8 mouse cellular contexts compared by ENCODE assay signal in the genomic region with DNA sequence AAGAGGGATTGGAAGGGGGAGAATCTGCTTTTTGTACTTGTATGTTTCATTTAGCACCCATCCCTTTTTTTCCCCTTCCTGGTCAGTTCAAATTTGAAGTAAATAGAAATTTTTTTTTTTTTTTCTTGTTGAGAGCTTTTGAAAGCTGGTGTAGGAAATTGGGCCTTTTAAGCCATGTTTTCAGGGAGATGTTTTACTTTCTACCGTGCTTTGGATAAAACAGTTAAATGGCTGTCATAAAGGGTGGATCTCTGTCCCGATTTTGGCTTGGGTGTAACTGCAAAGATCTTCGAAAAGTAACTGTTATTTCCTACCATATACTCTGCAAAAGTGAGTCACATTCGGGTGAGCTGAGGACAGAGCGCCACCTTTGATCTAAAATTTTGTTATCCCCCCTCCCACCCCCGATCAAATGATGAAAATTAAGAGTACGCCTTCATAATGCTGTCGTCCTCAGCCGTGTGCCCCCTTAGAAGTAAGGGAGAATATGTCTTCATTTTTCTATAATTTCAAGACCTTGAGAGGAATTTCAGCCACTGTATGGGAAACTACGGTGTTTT. TPM values are rescaled to one million over a fixed set of nuclear protein-coding genes. Genes with fewer than 3 reads are reported as not detected.
A peak's percentile ranks its signal among the peaks of the same experiment; 100 is the strongest.
DNase-seq lines count a peak whose midpoint lies in the region; ATAC-seq and TF ChIP-seq lines count a peak whose summit lies in the region.

No protein-coding gene starts in this region.

- no peak for DNase-seq in layer of hippocampus, adult 2 months (ENCODE audit: low spot score in 2 of 2)
- DNase-seq in layer of hippocampus, postnatal 10 days (ENCODE audit: low spot score in 2 of 2) = no peak
- no peak for DNase-seq in embryonic facial prominence, embryonic 14.5 days (ENCODE audit: low spot score)
- DNase-seq in retina, embryonic 14.5 days (ENCODE audit: low spot score) = no peak
- no peak for DNase-seq in adrenal gland, postnatal 14 days

- H3K4me2 ChIP-seq in embryonic facial prominence, embryonic 14.5 days (ENCODE audit: low read depth, low read length) = peak overlapping the region; percentile 95
- peak overlapping the region; percentile 83 for H3K4me2 ChIP-seq in intestine, postnatal 0 days (replicated peaks; ENCODE audit: low read depth)
- peak overlapping the region; percentile 93 for H3K4me2 ChIP-seq in neural tube, embryonic 13.5 days

- no peaks in the 10 kb centered on the region for H3K36me3 ChIP-seq in embryonic facial prominence, embryonic 14.5 days (ENCODE audit: control insufficient read depth, insufficient read depth, low read length)
- H3K36me3 ChIP-seq in intestine, postnatal 0 days (ENCODE audit: control insufficient read depth, insufficient read depth) = no peaks in the 10 kb centered on the region
- H3K36me3 ChIP-seq in neural tube, embryonic 13.5 days = no peaks in the 10 kb centered on the region

- peak overlapping the region; percentile 100 for H3K27ac ChIP-seq in layer of hippocampus, adult 2 months
- H3K27ac ChIP-seq in embryonic facial prominence, embryonic 14.5 days (replicated peaks; ENCODE audit: low read depth, low read length) = no peak overlapping the region
- H3K27ac ChIP-seq in intestine, postnatal 0 days (ENCODE audit: low read depth, low read length) = no peak overlapping the region
- H3K27ac ChIP-seq in neural tube, embryonic 13.5 days (replicated peaks) = peak overlapping the region; percentile 100

- no peaks in the 10 kb centered on the region for H3K9me3 ChIP-seq in embryonic facial prominence, embryonic 14.5 days (ENCODE audit: control insufficient read depth, low read length)
- H3K9me3 ChIP-seq in intestine, postnatal 0 days (ENCODE audit: control insufficient read depth) = no peaks in the 10 kb centered on the region
- H3K9me3 ChIP-seq in neural tube, embryonic 13.5 days = no peaks in the 10 kb centered on the region

- TF ChIP-seq CTCF in layer of hippocampus, adult 2 months (conservative IDR thresholded peaks at IDR 0.05) = no peak
- TF ChIP-seq CTCF in intestine, postnatal 0 days (IDR thresholded peaks at IDR 0.05; ENCODE audit: low read depth) = no peak

- H3K9ac ChIP-seq in embryonic facial prominence, embryonic 14.5 days (ENCODE audit: low read depth, low read length) = no peak overlapping the region
- H3K9ac ChIP-seq in intestine, postnatal 0 days (ENCODE audit: low read depth, low read length) = peak overlapping the region; percentile 96
- peak overlapping the region; percentile 97 for H3K9ac ChIP-seq in neural tube, embryonic 13.5 days

- 67% methylated on average over 10 of the region's 10 CpGs for WGBS in embryonic facial prominence, embryonic 14.5 days
- 59% methylated on average over 10 of the region's 10 CpGs for WGBS in intestine, postnatal 0 days
- WGBS in neural tube, embryonic 13.5 days = 65% methylated on average over 10 of the region's 10 CpGs

- H3K4me1 ChIP-seq in embryonic facial prominence, embryonic 14.5 days (ENCODE audit: control insufficient read depth, insufficient read depth, low read length) = peaks cover 18% of the 10 kb centered on the region
- H3K4me1 ChIP-seq in intestine, postnatal 0 days (replicated peaks; ENCODE audit: control insufficient read depth, insufficient read depth, low read length) = 0 out of 2 replicates have a peak, but pooled peaks cover 4% of the 10 kb centered on the region
- H3K4me1 ChIP-seq in neural tube, embryonic 13.5 days (replicated peaks) = peaks cover 29% of the 10 kb centered on the region

- ATAC-seq in embryonic facial prominence, embryonic 14.5 days (ENCODE audit: low read depth) = no peak
- no peak for ATAC-seq in intestine, postnatal 0 days
- no peak for ATAC-seq in neural tube, embryonic 13.5 days (ENCODE audit: low read depth)
- no peak for ATAC-seq in granulocyte monocyte progenitor cell, adult 5-6 weeks (replicated peaks; ENCODE audit: poor library complexity, severe bottlenecking)

- peak overlapping the region; percentile 96 for H3K4me3 ChIP-seq in layer of hippocampus, adult 2 months
- peak overlapping the region; percentile 93 for H3K4me3 ChIP-seq in embryonic facial prominence, embryonic 14.5 days (ENCODE audit: low read depth, low read length)
- peak overlapping the region; percentile 98 for H3K4me3 ChIP-seq in intestine, postnatal 0 days (ENCODE audit: low read depth, low read length)
- H3K4me3 ChIP-seq in neural tube, embryonic 13.5 days = peak overlapping the region; percentile 94

- no peaks in the 10 kb centered on the region for H3K27me3 ChIP-seq in embryonic facial prominence, embryonic 14.5 days (replicated peaks; ENCODE audit: control insufficient read depth, insufficient read depth, low read length)
- H3K27me3 ChIP-seq in intestine, postnatal 0 days (replicated peaks; ENCODE audit: control insufficient read depth, insufficient read depth, low read length) = no peaks in the 10 kb centered on the region
- H3K27me3 ChIP-seq in neural tube, embryonic 13.5 days = no peaks in the 10 kb centered on the region

RNA-seq across cellular contexts. Expression of gene Atp2b1, which starts 2.7 kb away (rescaled TPM):
- 1,000 to 10,000 TPM; 1,026 to 1,053 TPM for total RNA-seq in layer of hippocampus, adult 2 months (2021)
- total RNA-seq in layer of hippocampus, postnatal 10 days (2021) = 1,000 to 10,000 TPM; 1,022 to 1,059 TPM
- polyA plus RNA-seq in embryonic facial prominence, embryonic 14.5 days (2014; fragmentation: Nextera tagmentation; extraction: Ambion mirVana) = 105 and 121 TPM in 2 replicates
- polyA plus RNA-seq in intestine, postnatal 0 days (2015; fragmentation: Nextera tagmentation; extraction: Ambion mirVana) = 179 and 193 TPM in 2 replicates
- 269 and 285 TPM in 2 replicates for polyA plus RNA-seq in neural tube, embryonic 13.5 days (2015; fragmentation: Nextera tagmentation; extraction: Ambion mirVana)
- total RNA-seq in adrenal gland, postnatal 14 days (2021) = 56.0 and 62.0 TPM in 2 replicates
- total RNA-seq in granulocyte monocyte progenitor cell, adult 5-6 weeks (2014; fragmentation: Nextera tagmentation) = 32.1 and 40.7 TPM in 2 replicates
- 54.3 and 61.8 TPM in 2 replicates for total RNA-seq in granulocyte monocyte progenitor cell, adult 5-6 weeks (2017)

Comparison
In these comparisons a context has a peak if more than half of its experiments do, and no peak if none do; other contexts are left out.
1. H3K27ac ChIP-seq: peak in layer of hippocampus, adult 2 months (single experiment) and neural tube, embryonic 13.5 days (single experiment); none in embryonic facial prominence, embryonic 14.5 days (single experiment) and intestine, postnatal 0 days (single experiment).
2. RNA of gene Atp2b1, which starts 2.7 kb away (total RNA-seq): 1,022 to 1,059 TPM in layer of hippocampus, postnatal 10 days and 1,026 to 1,053 TPM in layer of hippocampus, adult 2 months; 32.1 to 61.8 TPM in granulocyte monocyte progenitor cell, adult 5-6 weeks and 56.0 to 62.0 TPM in adrenal gland, postnatal 14 days; every median in the first group is over 10 times any median in the second.
3. Peak in every context shown above with its lines, with median percentiles within 50 percentile points of each other: H3K4me3 ChIP-seq and H3K4me2 ChIP-seq.